Mouse (Mus musculus): ENCODE results near the gene Cldnd1.

The Cldnd1 gene

GRCm38 (mm10) chr16:58708601-58709475, 18.9 kb upstream of the Cldnd1 start:
- no peak for DNase-seq (ENCODE audit: low spot score)

DNA sequence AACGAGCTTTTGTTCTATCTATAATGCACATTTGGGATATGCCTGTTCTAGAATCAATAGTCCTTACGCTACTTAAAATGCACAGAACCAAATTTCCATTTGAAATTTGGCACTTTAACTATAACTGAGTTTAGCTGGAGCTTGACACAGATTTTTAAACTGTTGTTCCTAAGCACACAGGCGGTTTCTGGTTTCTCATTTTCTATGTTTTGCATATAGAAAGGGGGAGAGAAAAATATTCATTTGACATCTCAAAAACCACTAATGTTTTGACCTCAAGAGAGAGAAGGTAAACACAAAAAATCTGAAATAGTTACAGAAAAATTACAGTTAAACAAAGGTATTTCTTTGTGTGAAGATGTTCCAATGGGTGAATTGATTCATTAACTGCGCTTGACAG, 18.2 kb upstream of the Cldnd1 start:
- no peak for DNase-seq (ENCODE audit: low spot score)

GRCm38 (mm10) chr16:58712221-58712620, 15.5 kb upstream of the Cldnd1 start:
- DNase-seq (ENCODE audit: low spot score), result no peak

DNA sequence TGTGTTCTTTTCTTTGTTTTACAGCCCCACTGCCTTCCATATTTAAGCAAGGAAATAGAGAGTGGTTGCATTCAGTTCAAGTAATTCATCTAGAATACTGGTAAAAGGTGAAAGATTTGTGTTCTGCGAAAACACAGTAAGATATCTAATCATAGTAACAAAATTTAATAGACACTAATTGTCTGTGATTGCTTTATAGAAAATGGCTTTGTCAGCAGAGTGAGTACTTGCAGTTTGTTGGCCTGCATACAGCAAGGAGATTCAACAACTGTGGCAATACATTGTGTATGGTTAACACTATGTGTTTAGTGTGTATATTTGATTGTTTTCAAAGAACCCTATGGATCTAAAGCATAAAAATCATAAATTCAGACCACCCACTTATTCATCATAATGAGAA, 14.6 kb upstream of the Cldnd1 start:
- no peak for DNase-seq (ENCODE audit: low spot score)

DNA sequence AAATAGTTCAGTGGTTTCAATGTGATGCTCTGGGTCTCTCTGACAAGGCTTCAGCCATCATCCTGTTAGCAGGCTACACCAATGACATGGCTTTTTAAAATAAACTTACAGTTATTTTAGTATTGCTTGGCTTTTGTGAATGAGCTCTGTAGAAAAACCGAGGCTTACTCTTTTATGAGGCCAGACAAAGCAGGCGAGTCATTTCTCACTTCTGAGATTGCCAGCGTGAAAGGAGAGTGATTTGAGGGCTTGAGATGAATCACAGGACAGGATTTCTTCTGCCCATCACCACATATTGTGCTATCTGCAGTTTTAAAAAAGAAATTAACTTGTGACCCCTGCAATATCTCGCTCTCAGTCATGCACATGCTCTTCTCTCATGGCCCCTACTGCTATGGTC, 12.7 kb upstream of the Cldnd1 start:
- no peak for DNase-seq (ENCODE audit: low spot score)

GRCm38 (mm10) chr16:58718666-58719120, 9.0 kb upstream of the Cldnd1 start, which contains the start of gene Gpr15:
Gpr15 (minus strand) TSS chr16:58719070.
- no peak for DNase-seq (ENCODE audit: low spot score)

GRCm38 (mm10) chr16:58722292-58722691, 5.4 kb upstream of the Cldnd1 start:
- DNase-seq (ENCODE audit: low spot score), result no peak

- DNase-seq (ENCODE audit: low spot score), result no peak
These were observed 832 bp upstream of the Cldnd1 start for GRCm38 (mm10) chr16:58726680-58727476.

DNA sequence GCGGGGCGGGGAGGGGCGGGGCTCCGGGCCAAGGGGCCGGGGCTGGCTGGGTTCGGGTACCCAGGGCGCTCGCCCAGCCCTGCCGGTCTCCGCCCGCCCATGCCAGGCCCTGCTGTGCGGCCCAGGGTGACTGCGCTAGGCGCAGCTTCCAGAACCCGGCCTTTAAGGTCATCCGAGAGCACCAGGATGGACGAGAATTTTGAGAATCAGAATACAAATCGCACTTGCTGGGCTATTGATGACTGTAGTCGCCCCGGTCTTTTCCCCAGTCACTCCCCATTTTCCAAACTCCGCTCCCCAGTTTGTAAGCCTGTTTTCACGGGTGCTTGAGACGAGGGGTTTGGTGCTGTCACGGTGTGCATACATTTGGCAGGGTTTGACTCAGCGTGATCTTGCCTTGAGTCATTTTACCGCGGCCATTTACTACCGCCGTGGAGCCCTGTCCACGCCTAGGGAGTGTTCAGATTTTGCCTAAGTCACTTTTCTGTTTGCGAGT, 514 bp downstream of the Cldnd1 start:
- DNase-seq (ENCODE audit: low spot score), result no peak

DNA sequence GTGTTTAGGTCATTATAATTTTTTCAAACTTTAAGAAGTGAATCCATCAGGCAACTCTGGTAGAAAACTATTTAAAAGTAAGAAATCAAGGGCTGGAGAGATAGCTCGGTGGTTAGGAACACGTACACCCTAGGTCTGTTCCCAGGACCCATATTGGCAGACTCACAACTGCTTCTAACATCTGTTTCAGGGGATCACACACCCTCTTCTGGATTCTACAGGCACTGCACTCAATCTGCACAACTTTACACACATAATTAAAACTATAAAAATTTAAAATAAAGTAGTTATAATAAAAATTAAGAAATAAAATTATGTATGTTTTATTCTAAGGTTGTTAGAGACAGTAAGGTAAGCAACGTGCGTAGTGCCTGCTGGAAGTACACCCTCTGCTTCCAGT, 10.5 kb downstream of the Cldnd1 start:
- no peak for DNase-seq (ENCODE audit: low spot score)

- no peak for DNase-seq (ENCODE audit: low spot score)
These were observed 11.1 kb downstream of the Cldnd1 start for GRCm38 (mm10) chr16:58738800-58739199.

- no peak for DNase-seq (ENCODE audit: low spot score)
These were observed 13.0 kb downstream of the Cldnd1 start for GRCm38 (mm10) chr16:58740751-58741150.

GRCm38 (mm10) chr16:58746715-58747114, 19.0 kb downstream of the Cldnd1 start:
- DNase-seq (ENCODE audit: low spot score), result no peak

- DNase-seq (ENCODE audit: low spot score), result no peak
These were observed 23.6 kb downstream of the Cldnd1 start for GRCm38 (mm10) chr16:58751314-58751713.

DNA sequence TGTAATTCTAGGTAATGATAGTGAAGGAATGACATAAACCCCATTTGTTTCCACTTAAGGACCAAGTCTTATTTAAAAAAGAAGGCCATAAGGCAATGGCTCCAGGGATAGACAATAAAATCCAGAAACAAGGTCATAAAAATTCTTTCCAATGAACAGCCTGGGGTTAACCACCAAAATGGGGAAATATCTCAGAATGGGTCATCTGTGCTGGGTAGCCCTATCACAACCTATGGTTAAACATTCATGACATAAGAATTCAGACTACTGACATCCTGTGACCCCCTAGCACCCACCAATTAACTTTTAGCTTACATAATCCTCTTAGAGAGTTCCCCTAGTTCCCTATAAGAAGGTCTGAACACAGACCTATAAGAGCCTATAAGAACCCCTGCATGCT, 28.5 kb downstream of the Cldnd1 start:
- DNase-seq (ENCODE audit: low spot score), result no peak

- DNase-seq (ENCODE audit: low spot score), result no peak
These were observed 35.4 kb downstream of the Cldnd1 start, which contains the start of gene Olfr172 for GRCm38 (mm10) chr16:58763076-58763475. Olfr172 (minus strand) TSS chr16:58763176.

Data from ovary, postnatal 10 days (tissue).